Mouse (Mus musculus) forebrain, postnatal 0 days (tissue): ENCODE measurements around the gene Rhbdf2. TPM values are rescaled to one million over a fixed set of nuclear protein-coding genes. Genes with fewer than 3 reads are reported as not detected.
A peak's percentile ranks its signal among the peaks of the same experiment; 100 is the strongest.
"Not testable (repeated sequence)": the region's sequence is repeated elsewhere in the genome, so short reads cannot be mapped to it uniquely, and the experiment has no call there.

ENCODE experiments used
- ATAC-seq: fragments of 200-750 bp; cut with Nextera tagmentation; 2 replicates; pipeline ENCODE4 v1.8.0; 2017; ENCODE audit warnings: mild to moderate bottlenecking, moderate library complexity
- DNase-seq: peaks from one replicate; pipeline ENCODE4 v3.0.0-alpha.2; 2015
- H3K27ac ChIP-seq: fragments of 300-500 bp; sonication (generic); 2 replicates; pipeline ENCODE4 v1.5.1; 2014; ENCODE audit warnings: low read depth, mild to moderate bottlenecking, antibody characterized with exemption, low read length, moderate library complexity, mixed read lengths
- H3K27me3 ChIP-seq: fragments of 300-500 bp; sonication (generic); 2 replicates; pipeline ENCODE4 v1.6.1; 2014; ENCODE audit warnings: mild to moderate bottlenecking, low read length, mixed read lengths; ENCODE audit not compliant: insufficient read depth
- H3K36me3 ChIP-seq: fragments of 300-500 bp; sonication (generic); 2 replicates; pipeline ENCODE4 v1.6.1; 2014; ENCODE audit warnings: mild to moderate bottlenecking, moderate library complexity; ENCODE audit not compliant: insufficient read depth
- H3K4me1 ChIP-seq: fragments of 300-500 bp; sonication (generic); 2 replicates; pipeline ENCODE4 v1.6.1; 2014; ENCODE audit warnings: antibody characterized with exemption; ENCODE audit not compliant: insufficient read depth
- H3K4me2 ChIP-seq: fragments of 300-500 bp; sonication (generic); 2 replicates; pipeline ENCODE4 v1.6.1; 2014; ENCODE audit warnings: low read depth, mild to moderate bottlenecking, moderate library complexity
- H3K4me3 ChIP-seq: fragments of 300-500 bp; sonication (generic); 2 replicates; pipeline ENCODE4 v1.5.1; 2014; ENCODE audit warnings: low read depth, low read length, mixed read lengths
- H3K9ac ChIP-seq: fragments of 300-500 bp; sonication (generic); 2 replicates; pipeline ENCODE4 v1.6.1; 2014; ENCODE audit warnings: mild to moderate bottlenecking
- H3K9me3 ChIP-seq: fragments of 300-500 bp; sonication (generic); 2 replicates; pipeline ENCODE4 v1.6.1; 2016; ENCODE audit warnings: low read length
- CTCF ChIP-seq: sonication (generic); IDR thresholded peaks from 2 replicates; pipeline ENCODE4 v1.5.1; 2016; ENCODE audit warnings: antibody characterized with exemption, control low read depth, low read depth
- WGBS: fragments of 180-500 bp; shearing (Covaris S2); extraction: QIAGEN DNeasy Blood & Tissue Kit; methylation state at CpG from one replicate; pipeline ENCODE4 v1.1.7; 2014; 5-methylcytosine and 5-hydroxymethylcytosine counted together
- polyA plus RNA-seq: library from polyadenylated mRNA; unstranded; fragments of >200 nt; fragmentation: Nextera tagmentation; extraction: Ambion mirVana; gene quantifications from 2 replicates; pipeline ENCODE4 v1.2.1, GENCODE M21; 2015
- total RNA-seq: library from RNA; depleted of rRNA; stranded (reverse); fragments of >200 nt; gene quantifications from 2 replicates; pipeline ENCODE4 v1.2.3, GENCODE M21; 2014; rRNA removed

Rhbdf2 gene
- total RNA-seq (1.6 and 1.9 TPM in 2 replicates), polyA plus RNA-seq (0.75 and 0.97 TPM in 2 replicates)

DNA sequence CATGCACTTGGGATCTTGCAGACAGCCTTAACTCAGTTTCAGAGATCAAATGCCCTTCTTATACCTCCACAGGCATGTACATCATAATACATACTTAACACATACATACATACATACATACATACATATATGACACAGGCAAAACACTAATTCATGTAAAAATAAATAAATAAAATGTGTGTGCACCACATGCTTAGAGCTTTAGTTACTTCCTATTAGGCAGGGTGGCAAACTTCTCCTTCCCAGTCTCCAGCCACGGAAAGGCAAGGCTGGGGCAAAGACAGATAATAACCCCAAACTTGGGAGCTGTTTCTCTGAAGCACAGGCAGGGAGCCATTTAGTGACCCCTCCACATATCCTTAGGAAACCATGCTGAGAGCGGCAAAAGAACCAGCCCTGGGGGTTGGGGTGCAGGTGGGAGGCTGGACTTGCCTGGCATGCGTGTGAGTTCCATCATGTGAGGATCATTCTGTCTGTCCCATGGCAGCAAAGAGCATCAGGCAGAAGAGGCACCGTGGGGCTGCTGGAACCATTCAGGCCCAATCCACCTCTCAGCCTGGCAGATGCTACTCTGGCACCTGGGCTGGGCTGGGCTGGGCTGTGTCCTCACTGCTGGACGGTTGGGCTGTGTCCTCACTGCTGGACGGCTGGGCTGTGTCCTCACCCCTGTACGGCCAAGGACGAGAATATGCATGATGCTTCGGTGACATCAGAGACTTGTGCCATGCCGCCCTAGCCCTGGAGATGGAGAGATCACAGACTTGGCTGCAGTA is at the start of gene Rhbdf2:
Gene Rhbdf2 (minus strand): TSS at position 721 of the 773 bp plus-strand sequence.
- no peaks in the 10 kb centered on the region for H3K4me1 ChIP-seq
- H3K9me3 ChIP-seq = no peaks in the 10 kb centered on the region
- H3K27me3 ChIP-seq = peaks cover 5% of the 10 kb centered on the region; the same call in 1 of the 2 replicates
- H3K36me3 ChIP-seq = no peaks in the 10 kb centered on the region
- no peak within 1 kb of the TSS for H3K4me2 ChIP-seq
- no peak within 1 kb of the TSS for H3K4me3 ChIP-seq
- no peak for TF ChIP-seq CTCF
- H3K27ac ChIP-seq = no peak within 1 kb of the TSS
- WGBS = 76% methylated on average over 10 of the region's 10 CpGs
- no peak for DNase-seq
- H3K9ac ChIP-seq = no peak within 1 kb of the TSS
- ATAC-seq = no peak

DNA sequence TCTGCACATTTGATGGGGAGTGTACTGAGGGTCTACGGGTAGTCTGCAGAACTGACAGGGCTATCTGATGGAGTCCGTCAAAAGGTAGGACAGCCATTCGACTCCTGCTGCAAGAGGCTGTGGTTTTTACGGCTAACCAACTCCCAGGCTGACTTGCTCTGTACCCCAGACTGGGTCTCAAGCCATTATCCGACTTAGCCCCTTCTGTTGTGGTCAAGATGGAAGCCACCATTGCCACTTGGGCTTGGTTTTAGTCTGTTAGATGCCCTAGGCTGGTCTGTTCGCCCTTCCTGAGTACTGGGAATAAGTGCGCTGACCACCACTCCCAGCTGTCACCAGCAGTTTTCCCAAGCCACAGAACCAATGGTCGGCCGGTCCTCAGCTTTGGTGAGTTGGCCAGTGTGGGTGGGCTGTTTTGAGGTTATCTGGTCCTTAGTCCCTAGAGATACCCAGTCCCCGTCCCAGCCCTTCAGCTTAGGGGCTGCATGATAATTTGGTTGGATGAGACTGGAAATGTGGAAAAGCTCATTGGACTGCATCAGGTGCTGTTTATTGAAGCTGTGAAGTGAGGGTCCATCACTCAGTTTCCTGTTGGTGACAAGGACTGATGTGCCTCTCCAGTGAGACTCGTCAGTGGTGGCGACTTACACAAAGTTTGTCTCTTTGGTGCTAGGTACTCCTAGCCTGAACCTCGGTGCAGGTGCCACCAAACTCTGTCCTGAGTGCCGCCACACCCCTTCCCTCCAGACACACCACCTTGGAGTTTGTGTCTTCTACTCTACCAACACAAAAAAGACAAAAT is 49.6 kb upstream of the Rhbdf2 start:
- WGBS = 91% methylated on average over 14 of the region's 14 CpGs
- DNase-seq = no peak
- ATAC-seq = no peak
- H3K27ac ChIP-seq = no peak overlapping the region
- H3K36me3 ChIP-seq = peaks cover 46% of the 10 kb centered on the region
- no peaks in the 10 kb centered on the region for H3K27me3 ChIP-seq
- H3K4me3 ChIP-seq = no peak overlapping the region
- H3K9ac ChIP-seq = no peak overlapping the region
- peaks cover 8% of the 10 kb centered on the region; the same call in 1 of the 2 replicates for H3K4me1 ChIP-seq
- H3K4me2 ChIP-seq = no peak overlapping the region
- TF ChIP-seq CTCF = no peak
- no peaks in the 10 kb centered on the region for H3K9me3 ChIP-seq

DNA sequence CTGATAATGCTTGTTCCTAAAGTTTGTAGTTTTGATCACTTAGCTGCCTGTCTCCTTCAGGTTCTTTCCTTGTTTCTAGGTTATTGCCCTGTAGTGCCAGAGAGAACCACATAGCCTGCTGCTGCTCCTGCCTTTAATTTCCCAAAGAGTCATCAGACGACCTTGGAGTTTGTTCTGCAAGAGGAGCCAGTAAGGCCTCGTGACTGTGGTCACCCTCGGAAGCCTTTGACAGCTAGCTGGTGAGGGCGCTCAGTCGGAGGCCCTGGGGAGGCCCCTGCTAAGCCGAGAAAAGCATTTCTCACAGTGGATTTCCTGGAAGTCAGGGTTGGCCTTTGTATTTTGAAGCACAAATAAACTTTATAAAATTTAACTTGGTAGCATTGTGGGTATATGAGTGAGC is 48.6 kb upstream of the Rhbdf2 start:
- H3K27ac ChIP-seq, H3K9ac ChIP-seq, H3K4me2 ChIP-seq, ATAC-seq, H3K27me3 ChIP-seq, DNase-seq, H3K4me3 ChIP-seq, H3K9me3 ChIP-seq: not testable (repeated sequence)
- H3K4me1 ChIP-seq = peaks cover 13% of the 10 kb centered on the region; the same call in 1 of the 2 replicates
- WGBS = 85% methylated on average over 6 of the region's 6 CpGs
- peaks cover 46% of the 10 kb centered on the region for H3K36me3 ChIP-seq

DNA sequence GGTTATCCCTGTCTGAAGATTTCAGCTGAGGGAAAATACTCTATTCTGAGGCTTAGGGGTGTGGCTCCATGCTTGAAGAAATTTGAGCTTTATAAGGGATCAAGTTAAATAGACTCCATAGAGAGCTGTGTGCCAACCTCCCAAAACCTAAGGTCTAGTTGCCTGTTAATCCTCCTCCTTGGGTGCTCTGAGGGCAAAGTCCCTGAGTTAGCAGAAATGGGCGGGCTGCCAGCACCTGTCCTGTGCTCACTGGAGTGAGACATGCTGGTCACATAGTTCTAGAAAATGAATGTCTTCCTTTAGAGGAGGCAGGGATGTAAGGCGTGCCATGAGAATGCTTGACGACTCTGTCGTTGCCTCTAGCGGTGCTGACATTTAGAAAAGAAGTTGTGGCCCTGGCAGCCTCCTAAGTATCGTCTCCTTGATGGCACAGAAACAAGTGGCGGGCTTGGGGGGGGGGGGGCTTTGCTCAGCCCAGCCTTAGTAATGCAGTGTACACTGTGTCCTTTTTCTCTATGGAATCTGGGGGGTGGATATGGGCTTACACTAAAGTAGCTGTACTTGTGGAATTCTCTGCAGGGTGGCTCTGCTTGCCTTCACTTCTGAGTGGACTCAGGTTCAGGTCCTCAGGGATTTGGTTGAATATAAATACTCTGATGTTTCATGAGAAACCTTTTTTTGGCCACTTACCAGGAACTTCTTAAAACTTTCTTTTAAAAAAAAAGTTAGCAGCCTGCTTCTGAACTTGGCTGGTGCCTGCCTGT is 48.0 kb upstream of the Rhbdf2 start:
- Histone ChIP-seq H3K4me3 (no peak overlapping the region), H3K27ac (no peak overlapping the region), H3K4me1 (peaks cover 14% of the 10 kb centered on the region; the same call in 1 of the 2 replicates), H3K36me3 (peaks cover 46% of the 10 kb centered on the region), H3K27me3 (no peaks in the 10 kb centered on the region), H3K4me2 (no peak overlapping the region), H3K9ac (no peak overlapping the region), H3K9me3 (no peaks in the 10 kb centered on the region)
- ATAC-seq (no peak), DNase-seq (no peak)
- no peak for TF ChIP-seq CTCF
- 52% methylated on average over 7 of the region's 7 CpGs for WGBS

DNA sequence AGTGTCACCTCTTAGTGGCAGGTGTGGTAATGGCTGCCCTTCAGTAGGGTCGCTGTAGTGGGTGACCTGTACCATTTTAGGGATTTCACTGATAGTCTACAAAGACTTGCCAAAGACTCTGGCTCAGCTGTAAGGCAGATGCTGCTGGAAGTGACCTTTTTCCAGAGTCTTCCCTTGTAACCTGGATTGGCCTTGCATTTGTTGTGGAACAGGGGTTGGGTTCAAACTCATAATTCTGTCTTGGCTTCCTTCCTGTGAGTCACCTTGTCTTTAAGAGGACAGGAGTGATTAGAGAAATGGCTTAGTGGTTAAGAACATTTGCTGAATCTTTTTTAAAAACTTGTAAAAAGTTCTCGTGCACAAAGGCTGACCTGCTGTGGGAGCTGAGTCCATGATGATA is 46.6 kb upstream of the Rhbdf2 start:
- Histone ChIP-seq H3K9me3 (no peaks in the 10 kb centered on the region), H3K9ac (peak overlapping the region; percentile 85; the same call in 1 of the 2 replicates), H3K4me2 (no peak overlapping the region), H3K36me3 (peaks cover 41% of the 10 kb centered on the region), H3K4me1 (peaks cover 14% of the 10 kb centered on the region; the same call in 1 of the 2 replicates), H3K27ac (no peak overlapping the region), H3K4me3 (no peak overlapping the region), H3K27me3 (no peaks in the 10 kb centered on the region)
- 90% methylated on average over 2 of the region's 2 CpGs for WGBS
- TF ChIP-seq CTCF = no peak
- ATAC-seq (no peak), DNase-seq (no peak)

DNA sequence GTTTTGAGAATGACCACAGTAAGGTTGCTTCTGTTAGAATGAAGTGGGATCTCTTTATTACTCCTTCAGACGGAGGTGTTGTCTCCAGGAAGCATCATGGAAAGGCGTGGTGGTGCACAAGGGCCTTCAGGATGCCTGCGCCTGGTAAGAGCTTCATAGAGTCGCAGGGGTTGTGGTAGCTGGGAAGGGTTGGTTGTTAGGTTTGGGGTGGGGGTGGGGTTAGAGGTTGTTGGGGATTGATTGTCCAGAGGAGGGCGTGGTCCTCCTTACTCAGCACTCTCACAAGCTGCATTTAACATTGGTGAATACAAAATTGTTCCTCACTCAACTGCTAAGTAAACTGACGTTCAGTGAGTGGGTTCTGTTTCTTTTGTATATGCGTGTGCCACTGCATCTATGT is 45.8 kb upstream of the Rhbdf2 start:
- H3K27me3 ChIP-seq = no peaks in the 10 kb centered on the region
- H3K4me1 ChIP-seq = peaks cover 14% of the 10 kb centered on the region; the same call in 1 of the 2 replicates
- ATAC-seq (no peak), DNase-seq (no peak)
- peak overlapping the region; percentile 76 for H3K4me3 ChIP-seq
- no peaks in the 10 kb centered on the region for H3K9me3 ChIP-seq
- H3K4me2 ChIP-seq = peak overlapping the region; percentile 89
- TF ChIP-seq CTCF = no peak
- H3K9ac ChIP-seq = peak overlapping the region; percentile 85
- WGBS = 16% methylated on average over 7 of the region's 7 CpGs
- H3K27ac ChIP-seq = no peak overlapping the region
- H3K36me3 ChIP-seq = peaks cover 41% of the 10 kb centered on the region
